8 mouse cellular contexts compared by ENCODE assay signal in genomic region chr6:100670370-100670841, GRCm38 (mm10). TPM values are rescaled to one million over a fixed set of nuclear protein-coding genes. Genes with fewer than 3 reads are reported as not detected.
A peak's percentile ranks its signal among the peaks of the same experiment; 100 is the strongest.
DNase-seq lines count a peak whose midpoint lies in the region; ATAC-seq and TF ChIP-seq lines count a peak whose summit lies in the region.

No protein-coding gene starts in this region.

- TF ChIP-seq CTCF in lung, adult 2 months (IDR thresholded peaks at IDR 0.05; ENCODE audit: insufficient read depth, low read length) = no peak
- no peak for TF ChIP-seq CTCF in thymus, adult 2 months (IDR thresholded peaks at IDR 0.05; ENCODE audit: borderline replicate concordance, control insufficient read depth, extremely low read depth, insufficient read depth, low read length, poor library complexity)

- TF ChIP-seq POLR2A in lung, adult 2 months (IDR thresholded peaks at IDR 0.05; ENCODE audit: borderline replicate concordance, extremely low read depth, low read depth, low read length) = no peak
- TF ChIP-seq POLR2A in thymus, adult 2 months (IDR thresholded peaks at IDR 0.05; ENCODE audit: control insufficient read depth, extremely low read depth, insufficient read depth, low read length, poor library complexity) = 0 out of 2 replicates have a peak, but pooled peaks have one; percentile 3

- in situ Hi-C loops in ES-E14 (cut with MboI; ENCODE audit: low sequenced_read_pairs in 2 of 2, unreplicated experiment in 2 of 2) = loop anchor here in 1 of 2 experiments (10.0 kb wide), 1 partner anchor 204 kb away; no protein-coding TSS in a partner anchor

- peak overlapping the region; percentile 86 to 98 for H3K4me3 ChIP-seq in ES-E14 (ENCODE audit: insufficient read depth in 1 of 2, low read depth in 1 of 2, low read length in 2 of 2, poor library complexity in 1 of 2, severe bottlenecking in 1 of 2)
- H3K4me3 ChIP-seq in forebrain, embryonic 12.5 days (replicated peaks) = peak overlapping the region; percentile 83
- H3K4me3 ChIP-seq in lung, adult 2 months (replicated peaks; ENCODE audit: extremely low read depth, low read depth, low read length) = peak overlapping the region; percentile 87
- peak overlapping the region; percentile 52 for H3K4me3 ChIP-seq in neural tube, embryonic 14.5 days (ENCODE audit: low read depth, low read length)
- H3K4me3 ChIP-seq in thymus, adult 2 months (ENCODE audit: control insufficient read depth, insufficient read depth, low read length) = peak overlapping the region; percentile 75

- no peaks in the 10 kb centered on the region for H3K9me3 ChIP-seq in ES-E14 (ENCODE audit: control insufficient read depth, insufficient read depth, low read depth, low read length)
- no peaks in the 10 kb centered on the region for H3K9me3 ChIP-seq in forebrain, embryonic 12.5 days
- H3K9me3 ChIP-seq in neural tube, embryonic 14.5 days (ENCODE audit: control insufficient read depth, low read length) = no peaks in the 10 kb centered on the region

- H3K9ac ChIP-seq in ES-E14 (ENCODE audit: insufficient read depth, low read depth, low read length, poor library complexity, severe bottlenecking) = peak overlapping the region; percentile 95
- peak overlapping the region; percentile 64 for H3K9ac ChIP-seq in forebrain, embryonic 12.5 days
- peak overlapping the region; percentile 25 for H3K9ac ChIP-seq in neural tube, embryonic 14.5 days (replicated peaks; ENCODE audit: low read depth, low read length)

- 0 out of 4 replicates have a peak, but pooled peaks cover 0 to 2% of the 10 kb centered on the region in 2 experiments for H3K4me1 ChIP-seq in ES-E14 (ENCODE audit: control insufficient read depth in 2 of 2, insufficient read depth in 2 of 2, low read length in 2 of 2, poor library complexity in 1 of 2)
- H3K4me1 ChIP-seq in forebrain, embryonic 12.5 days = peaks cover 9% of the 10 kb centered on the region
- no peaks in the 10 kb centered on the region for H3K4me1 ChIP-seq in lung, adult 2 months (ENCODE audit: control insufficient read depth, insufficient read depth, low read length)
- H3K4me1 ChIP-seq in neural tube, embryonic 14.5 days (ENCODE audit: control insufficient read depth, insufficient read depth, low read length) = no peaks in the 10 kb centered on the region
- H3K4me1 ChIP-seq in thymus, adult 2 months (replicated peaks; ENCODE audit: control insufficient read depth, insufficient read depth, low read length) = no peaks in the 10 kb centered on the region

- H3K27ac ChIP-seq in ES-E14 (ENCODE audit: insufficient read depth, low read depth, low read length, poor library complexity, severe bottlenecking) = no peak overlapping the region
- no peak overlapping the region; the same call in 1 of the 2 replicates for H3K27ac ChIP-seq in forebrain, embryonic 12.5 days
- no peak overlapping the region for H3K27ac ChIP-seq in neural tube, embryonic 14.5 days (ENCODE audit: low read depth, low read length)
- H3K27ac ChIP-seq in thymus, adult 2 months (ENCODE audit: control insufficient read depth, insufficient read depth, low read length) = no peak overlapping the region

- H3K4me2 ChIP-seq in forebrain, embryonic 12.5 days = peak overlapping the region; percentile 91
- peak overlapping the region; percentile 65 for H3K4me2 ChIP-seq in neural tube, embryonic 14.5 days (ENCODE audit: low read depth, low read length)

- WGBS in forebrain, embryonic 12.5 days = under 1% methylated on average over 32 of the region's 32 CpGs
- under 1% methylated on average over 32 of the region's 32 CpGs for WGBS in lung, adult 2 months
- WGBS in neural tube, embryonic 14.5 days = 1% methylated on average over 32 of the region's 32 CpGs
- under 1% methylated on average over 32 of the region's 32 CpGs for WGBS in thymus, adult 2 months

- peak; percentile 63 for ATAC-seq in forebrain, embryonic 12.5 days (ENCODE audit: low FRiP score)
- ATAC-seq in neural tube, embryonic 14.5 days (ENCODE audit: low read depth) = peak; percentile 60; the same call in 1 of the 2 replicates

- intact Hi-C loops in heart, postnatal 10 days (cut with DNase I) = loop anchor here (5.0 to 10.0 kb wide), 2 partner anchors 524 to 592 kb away; no protein-coding TSS in a partner anchor

- no peaks in the 10 kb centered on the region; the same call in 1 of the 2 replicates for H3K36me3 ChIP-seq in ES-E14 (ENCODE audit: control insufficient read depth, insufficient read depth, low read length, poor library complexity, severe bottlenecking)
- H3K36me3 ChIP-seq in forebrain, embryonic 12.5 days (replicated peaks) = no peaks in the 10 kb centered on the region
- H3K36me3 ChIP-seq in neural tube, embryonic 14.5 days (ENCODE audit: control insufficient read depth, insufficient read depth, low read length) = no peaks in the 10 kb centered on the region
- H3K36me3 ChIP-seq in thymus, adult 2 months (ENCODE audit: control insufficient read depth, insufficient read depth, low read length) = no peaks in the 10 kb centered on the region

- H3K27me3 ChIP-seq in forebrain, embryonic 12.5 days = peaks cover 16% of the 10 kb centered on the region
- H3K27me3 ChIP-seq in neural tube, embryonic 14.5 days (ENCODE audit: control insufficient read depth, insufficient read depth, low read length) = no peaks in the 10 kb centered on the region
- H3K27me3 ChIP-seq in thymus, adult 2 months (ENCODE audit: control insufficient read depth, insufficient read depth, low read length) = no peaks in the 10 kb centered on the region

- DNase-seq in ES-E14 (ENCODE audit: low read depth, low spot score) = peak; percentile 13
- DNase-seq in c-Kit-positive CD71-positive TER-119-negative erythroid progenitor cells, embryonic 14.5 days (ENCODE audit: low read depth) = peak; percentile 73
- DNase-seq in heart, postnatal 10 days = peak; percentile 50 to 68
- peak; percentile 63 to 74 for DNase-seq in kidney, postnatal 36 days
- peak; percentile 53 for DNase-seq in lung, adult 2 months
- peak; percentile 32 for DNase-seq in thymus, adult 2 months

TF ChIP-seq in ES-E14, 5 proteins besides CTCF, POLR2A, EP300 and RAD21:
- no peak for TF ChIP-seq ZC3H11A (IDR thresholded peaks at IDR 0.05; ENCODE audit: borderline replicate concordance, low read depth, low read length)

RNA-seq across cellular contexts. Expression of gene Shq1, which starts 0.6 kb away (rescaled TPM):
- 23.4 and 25.1 TPM in 2 replicates for total RNA-seq in ES-E14 (2012; rRNA removed)
- polyA plus RNA-seq in forebrain, embryonic 12.5 days (2016; fragmentation: Nextera tagmentation; extraction: Ambion mirVana) = 18.0 and 18.5 TPM in 2 replicates
- 1 to 10 TPM; 4.6 to 5.3 TPM for total RNA-seq in heart, postnatal 10 days (2021)
- polyA plus RNA-seq in lung, adult 2 months (2012; rRNA removed) = 3.0 and 3.2 TPM in 2 replicates
- 6.5 and 6.8 TPM in 2 replicates for polyA plus RNA-seq in neural tube, embryonic 14.5 days (2014; fragmentation: Nextera tagmentation; extraction: Ambion mirVana)
- polyA plus RNA-seq in thymus, adult 2 months (2012; rRNA removed) = 4.9 and 5.1 TPM in 2 replicates

RNA-seq across cellular contexts. Expression of gene Gxylt2, which starts 34.1 kb away (rescaled TPM):
- 0.58 and 1.3 TPM in 2 replicates for total RNA-seq in ES-E14 (2012; rRNA removed)
- polyA plus RNA-seq in forebrain, embryonic 12.5 days (2016; fragmentation: Nextera tagmentation; extraction: Ambion mirVana) = 1.8 and 3.5 TPM in 2 replicates
- 10 to 100 TPM in 1 of 2 experiments, 1 to 10 TPM in 1; 9.8 to 10.8 TPM for total RNA-seq in heart, postnatal 10 days (2021)
- 1.7 and 2.2 TPM in 2 replicates for polyA plus RNA-seq in lung, adult 2 months (2012; rRNA removed)
- polyA plus RNA-seq in neural tube, embryonic 14.5 days (2014; fragmentation: Nextera tagmentation; extraction: Ambion mirVana) = 0.88 and 2.8 TPM in 2 replicates
- 0.82 and 2.2 TPM in 2 replicates for polyA plus RNA-seq in thymus, adult 2 months (2012; rRNA removed)

Comparison
In these comparisons a context has a peak if more than half of its experiments do, and no peak if none do; other contexts are left out.
1. DNase-seq: peak in every context shown above with its lines; median percentile 73 in c-Kit-positive CD71-positive TER-119-negative erythroid progenitor cells, embryonic 14.5 days; 68 in kidney, postnatal 36 days; 59 in heart, postnatal 10 days; 53 in lung, adult 2 months; 32 in thymus, adult 2 months; 13 in ES-E14.
2. H3K9ac ChIP-seq: peak in every context shown above with its lines; median percentile 95 in ES-E14; 64 in forebrain, embryonic 12.5 days; 25 in neural tube, embryonic 14.5 days.